Mouse (Mus musculus) spleen, embryonic (tissue): Measurements from ENCODE around the gene Nup62.

Experiments used
- CTCF ChIA-PET: fragments of 350-600 bp; sonication (Branson Sonifier 250); formaldehyde crosslinking; loops from one replicate; lab custom pipeline; 2022; lab: Charles Lee

Gene Nup62

GRCm38 (mm10) chr7:44815721-44816469 lies at the start of gene Nup62, which contains the start of gene Il4i1:
Nup62 (plus strand) TSS chr7:44816088.
Il4i1 (plus strand) TSS chr7:44816387.
- CTCF ChIA-PET = interaction anchor here (0.6 kb wide), 2 partner anchors 74 to 513 kb away, joined by 6 to 8 read pairs; no protein-coding TSS in a partner anchor

GRCm38 (mm10) chr7:44768129-44768528 lies 47.8 kb upstream of the Nup62 start:
- CTCF ChIA-PET = no interaction called here

GRCm38 (mm10) chr7:44770046-44770578 lies 45.8 kb upstream of the Nup62 start:
- CTCF ChIA-PET = no interaction called here

DNA sequence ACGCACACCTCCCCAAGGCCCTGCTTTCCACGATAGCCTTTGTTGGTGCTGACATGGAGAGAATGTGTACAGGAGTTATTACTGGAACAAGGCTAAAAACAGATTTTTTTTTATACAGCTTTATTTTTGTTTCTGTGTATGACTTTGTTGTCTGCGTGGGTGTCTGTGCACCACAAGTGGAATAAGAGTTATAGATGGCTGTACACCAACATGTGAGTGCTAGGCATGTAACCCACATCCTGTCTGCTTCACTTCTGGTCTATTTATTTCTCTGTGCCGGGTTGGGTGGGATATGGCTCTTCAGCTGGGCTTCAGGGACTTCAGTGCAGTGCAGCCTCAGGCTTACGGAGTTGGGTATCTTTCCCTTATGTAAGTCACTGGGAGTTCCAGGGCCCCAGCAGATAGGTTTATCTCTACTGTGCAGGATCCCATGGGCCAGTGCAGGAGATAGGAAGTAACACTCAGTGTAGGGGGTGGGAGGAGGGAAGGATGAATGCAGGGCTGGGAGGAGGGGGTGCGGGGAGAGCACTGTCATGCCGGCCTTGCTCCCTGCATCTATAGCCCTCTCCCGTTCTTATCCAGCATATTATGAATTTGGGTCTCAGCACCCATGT lies 43.2 kb upstream of the Nup62 start:
- CTCF ChIA-PET = no interaction called here

DNA sequence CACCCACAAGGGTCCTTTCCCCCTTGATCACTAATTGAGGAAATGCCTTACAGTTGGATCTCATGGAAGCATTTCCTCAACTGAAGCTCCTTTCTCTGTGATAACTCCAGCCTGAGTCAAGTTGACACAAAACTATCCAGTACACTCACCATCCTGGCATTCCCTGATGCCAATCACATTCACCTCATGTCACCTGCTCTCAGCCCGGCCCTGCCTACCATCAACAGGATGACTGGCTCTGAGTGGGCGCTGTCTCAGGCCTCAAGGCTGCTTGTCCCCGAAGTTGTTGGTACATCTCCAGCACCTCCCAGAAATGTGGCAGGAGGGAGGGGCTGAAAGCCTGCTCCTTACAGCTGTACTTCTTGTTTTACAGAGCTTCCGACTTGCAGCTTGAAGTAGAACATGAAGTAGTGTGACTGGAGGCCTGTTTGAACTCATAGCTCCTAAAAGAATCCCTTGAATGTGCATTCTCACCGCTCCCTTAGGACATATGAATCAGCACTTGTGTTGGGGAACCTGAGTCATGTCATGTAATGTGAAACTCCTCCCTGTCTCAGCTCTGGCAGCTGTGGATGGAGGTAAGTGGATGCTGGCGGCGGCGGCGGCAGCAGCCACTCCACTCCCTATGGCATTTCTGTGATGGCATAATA lies 38.9 kb upstream of the Nup62 start:
- CTCF ChIA-PET = no interaction called here

DNA sequence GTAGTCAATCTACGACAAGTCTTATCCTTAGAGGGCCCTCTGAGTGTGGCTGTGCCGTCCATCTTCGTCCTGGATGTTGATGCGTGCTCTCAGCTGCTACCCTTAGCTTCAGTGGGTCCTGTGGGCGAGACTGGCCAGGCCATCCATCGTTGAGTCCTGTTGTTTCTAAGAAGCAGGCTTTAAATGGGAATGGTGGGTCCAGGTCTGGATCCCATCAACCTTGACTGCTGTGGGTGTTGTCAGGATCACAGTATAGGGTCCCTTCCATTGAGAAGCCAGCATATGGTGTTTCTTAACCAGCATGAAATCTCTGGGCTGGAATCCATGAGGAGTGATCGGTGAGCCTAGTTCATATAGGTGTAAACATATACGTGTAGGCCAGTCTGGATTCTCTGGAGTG lies 35.8 kb upstream of the Nup62 start:
- CTCF ChIA-PET = no interaction called here

DNA sequence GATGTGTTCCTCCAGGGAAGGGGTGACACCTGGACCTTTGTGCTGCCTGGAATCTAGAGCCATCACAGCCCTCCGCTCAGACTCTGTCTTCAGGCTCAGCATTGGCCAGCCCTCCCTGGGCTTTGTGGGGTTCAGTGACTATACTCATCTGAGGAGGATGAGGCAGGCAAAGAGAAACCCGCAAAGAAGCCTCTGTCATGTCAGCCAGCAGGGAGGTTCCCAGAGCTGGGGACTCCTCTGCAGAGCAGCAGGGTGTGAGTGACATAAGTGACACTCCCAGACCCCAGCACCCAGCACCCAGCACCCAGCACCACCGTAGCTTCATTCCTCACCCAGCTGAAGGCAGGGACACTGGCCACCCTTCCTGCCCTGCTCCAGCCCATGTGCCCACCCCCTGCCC lies 26.4 kb upstream of the Nup62 start:
- CTCF ChIA-PET = no interaction called here

GRCm38 (mm10) chr7:44790066-44790465 lies 25.8 kb upstream of the Nup62 start:
- CTCF ChIA-PET = no interaction called here

DNA sequence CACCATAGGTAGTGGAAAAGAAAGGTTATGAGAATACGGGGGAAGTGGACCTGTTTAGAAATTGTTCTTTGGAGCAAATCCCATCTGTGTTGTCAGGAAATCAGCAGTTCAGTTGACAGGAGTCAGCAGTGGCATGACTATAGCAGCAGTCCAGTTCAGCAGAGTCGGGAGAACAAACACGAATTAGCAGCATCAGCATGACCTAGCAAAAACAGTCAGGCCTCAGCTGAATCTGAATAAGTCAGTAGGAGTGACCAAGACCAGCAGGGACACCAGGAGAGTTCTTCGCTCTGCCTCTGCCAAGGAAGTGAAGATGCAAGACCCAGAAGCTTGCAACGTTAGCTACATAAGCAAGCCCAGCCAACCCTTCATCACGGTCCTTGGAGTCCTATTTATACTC lies 23.1 kb upstream of the Nup62 start:
- CTCF ChIA-PET = no interaction called here

GRCm38 (mm10) chr7:44808927-44809326 lies 7.0 kb upstream of the Nup62 start:
- CTCF ChIA-PET = no interaction called here

- CTCF ChIA-PET = no interaction called here
These were observed 6.4 kb upstream of the Nup62 start for GRCm38 (mm10) chr7:44809466-44809865.

DNA sequence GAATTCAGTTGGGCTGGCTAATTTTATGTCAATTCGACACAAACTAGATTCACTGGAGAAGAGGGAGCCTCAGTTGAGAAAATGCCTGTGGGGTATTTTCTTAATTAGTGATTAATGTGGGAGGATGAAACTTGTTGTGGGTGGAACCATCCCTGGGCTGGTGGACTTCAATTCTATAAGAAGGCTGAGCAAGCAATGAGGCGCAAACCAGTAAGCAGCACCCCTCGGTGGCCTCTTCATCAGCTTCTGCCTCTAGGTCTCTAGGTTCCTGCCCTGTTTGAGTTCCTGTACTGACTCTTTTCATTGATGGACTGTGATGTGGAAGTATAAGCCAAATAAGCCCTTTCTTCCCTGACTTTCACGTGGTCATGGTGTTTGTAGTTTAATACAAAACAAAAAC lies 5.5 kb upstream of the Nup62 start:
- CTCF ChIA-PET = no interaction called here

DNA sequence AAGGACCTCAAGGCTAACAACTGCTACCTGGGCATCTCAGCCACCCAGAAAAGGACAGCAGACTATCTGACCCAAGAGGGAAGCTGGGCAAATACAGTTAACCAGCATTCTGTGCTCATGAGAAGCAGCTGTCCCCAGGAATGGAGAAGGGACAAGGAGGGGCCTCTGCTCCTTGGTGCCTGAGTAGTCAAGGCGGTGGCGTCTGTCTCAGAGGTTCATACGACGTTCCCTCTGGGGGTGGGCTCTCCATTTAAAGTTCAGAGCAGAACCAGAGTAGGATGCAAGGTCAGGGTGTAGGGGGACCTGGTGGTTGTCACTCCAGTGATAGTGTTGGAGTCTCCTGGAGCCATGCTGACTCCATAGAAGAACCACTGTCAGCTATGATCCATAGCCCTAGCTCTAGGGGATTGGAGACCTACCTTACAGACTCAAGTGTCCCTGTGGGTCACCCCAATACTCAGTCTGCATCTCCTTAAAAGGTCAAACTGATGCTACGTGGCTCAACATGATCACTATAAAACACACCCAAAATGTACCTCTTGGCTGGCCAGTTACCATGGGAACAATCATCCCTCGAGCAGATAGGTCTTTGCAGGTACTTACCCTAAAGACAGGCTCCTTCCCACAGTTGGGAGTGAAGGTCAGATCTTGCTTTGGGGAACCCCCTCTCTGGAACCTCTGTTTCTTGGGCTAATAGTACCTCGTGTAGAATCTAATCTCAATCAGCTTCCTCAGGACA lies 4.9 kb upstream of the Nup62 start:
- CTCF ChIA-PET = no interaction called here

DNA sequence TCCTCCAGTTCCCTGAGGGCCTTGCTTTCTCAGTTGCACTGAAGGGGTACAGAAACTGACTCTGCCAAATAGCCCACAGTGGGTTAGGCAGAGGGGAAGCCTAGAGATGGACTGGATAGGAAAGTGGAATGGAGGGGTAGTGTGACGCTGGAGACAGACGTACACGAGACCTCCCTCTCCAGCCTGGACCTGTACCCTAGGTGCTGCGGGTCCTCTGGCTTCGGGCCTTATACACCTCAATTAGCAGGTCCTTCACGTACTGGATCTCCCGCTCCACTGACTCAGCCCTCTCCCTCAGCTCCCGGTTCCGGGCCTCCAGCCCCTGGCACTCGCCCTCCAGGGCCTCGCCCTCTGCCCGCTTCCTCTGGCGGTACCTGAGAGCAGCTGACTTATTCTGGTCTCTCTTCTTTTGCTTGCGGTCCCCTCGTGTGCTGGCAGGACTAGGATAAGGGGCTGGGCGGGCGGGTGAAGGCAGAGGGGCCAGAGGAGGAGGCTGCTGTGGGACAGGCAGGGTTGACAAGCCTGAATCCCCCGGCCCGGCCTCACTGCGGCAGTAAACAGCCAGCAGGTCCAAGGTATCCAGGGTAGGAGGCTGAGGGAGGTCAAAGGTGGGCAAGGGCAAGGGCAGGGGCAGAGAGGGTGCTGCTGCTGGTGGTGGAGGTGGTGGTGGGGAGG lies 3.1 kb upstream of the Nup62 start:
- CTCF ChIA-PET = no interaction called here

GRCm38 (mm10) chr7:44813985-44814384 lies 1.9 kb upstream of the Nup62 start:
- CTCF ChIA-PET = no interaction called here

- CTCF ChIA-PET = no interaction called here
These were observed 1.5 kb upstream of the Nup62 start for GRCm38 (mm10) chr7:44814423-44814822.

GRCm38 (mm10) chr7:44814952-44815553 lies 835 bp upstream of the Nup62 start:
- CTCF ChIA-PET = interaction anchor here (0.6 kb wide), 2 partner anchors 73 to 512 kb away, joined by 6 to 8 read pairs; no protein-coding TSS in a partner anchor

- CTCF ChIA-PET = no interaction called here
These were observed 658 bp downstream of the Nup62 start, which contains the start of gene Atf5 for GRCm38 (mm10) chr7:44816470-44817021. Atf5 (minus strand) TSS chr7:44816658.

GRCm38 (mm10) chr7:44817441-44817840 lies 1.6 kb downstream of the Nup62 start:
- CTCF ChIA-PET = no interaction called here

GRCm38 (mm10) chr7:44818164-44818563 lies 2.3 kb downstream of the Nup62 start:
- CTCF ChIA-PET = no interaction called here
